Mouse (Mus musculus) urinary bladder, postnatal 36 days (tissue): ENCODE results near the gene Tpp1.
A peak's percentile ranks its signal among the peaks of the same experiment; 100 is the strongest.
"Not testable (repeated sequence)": the region's sequence is repeated elsewhere in the genome, so short reads cannot be mapped to it uniquely, and the experiment has no call there.

ENCODE experiments used
- DNase-seq, 2 experiments: peaks; one replicate each; pipeline ENCODE4 v3.0.0; 2022; ENCODE audit warnings: low spot score in 2 of 2, mixed read lengths in 1 of 2

Tpp1 gene

DNA sequence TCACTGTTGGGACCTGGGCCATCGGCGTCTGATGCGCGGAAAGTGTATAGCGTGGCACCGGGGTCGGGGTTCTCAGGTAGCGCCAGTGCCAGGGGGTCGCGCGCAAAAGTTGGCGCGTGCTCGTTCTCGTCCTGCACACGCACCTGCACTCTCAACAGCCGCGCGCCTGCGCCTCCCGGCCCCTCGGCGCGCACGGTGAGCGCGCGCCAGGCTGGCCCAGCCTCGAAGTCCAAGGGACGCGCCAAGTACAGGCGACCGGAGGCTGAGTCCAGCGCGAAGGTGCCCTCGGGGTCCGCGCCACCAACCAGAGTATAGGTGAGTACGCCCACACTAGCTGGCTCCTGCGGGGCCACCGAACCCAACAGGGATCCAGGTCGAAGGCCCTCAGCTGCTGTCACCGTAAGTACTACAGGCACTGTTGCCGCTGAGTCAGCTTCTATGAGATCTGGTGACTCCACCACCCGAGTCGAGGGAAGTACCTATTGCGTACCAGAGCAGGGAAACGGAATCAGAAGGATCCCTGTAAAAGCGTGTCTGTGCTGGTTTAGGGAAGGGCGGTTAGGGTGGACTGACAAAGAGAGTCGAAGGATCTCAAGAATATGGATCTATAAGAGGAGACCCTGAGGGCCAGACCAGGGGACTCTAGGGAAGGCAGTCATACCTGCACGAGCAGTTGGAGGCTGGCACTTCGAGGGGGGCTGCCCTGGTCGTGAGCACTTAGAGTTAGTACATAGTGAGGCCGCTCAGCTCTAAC, 10.7 kb upstream of the Tpp1 start:
- no peak for DNase-seq

DNA sequence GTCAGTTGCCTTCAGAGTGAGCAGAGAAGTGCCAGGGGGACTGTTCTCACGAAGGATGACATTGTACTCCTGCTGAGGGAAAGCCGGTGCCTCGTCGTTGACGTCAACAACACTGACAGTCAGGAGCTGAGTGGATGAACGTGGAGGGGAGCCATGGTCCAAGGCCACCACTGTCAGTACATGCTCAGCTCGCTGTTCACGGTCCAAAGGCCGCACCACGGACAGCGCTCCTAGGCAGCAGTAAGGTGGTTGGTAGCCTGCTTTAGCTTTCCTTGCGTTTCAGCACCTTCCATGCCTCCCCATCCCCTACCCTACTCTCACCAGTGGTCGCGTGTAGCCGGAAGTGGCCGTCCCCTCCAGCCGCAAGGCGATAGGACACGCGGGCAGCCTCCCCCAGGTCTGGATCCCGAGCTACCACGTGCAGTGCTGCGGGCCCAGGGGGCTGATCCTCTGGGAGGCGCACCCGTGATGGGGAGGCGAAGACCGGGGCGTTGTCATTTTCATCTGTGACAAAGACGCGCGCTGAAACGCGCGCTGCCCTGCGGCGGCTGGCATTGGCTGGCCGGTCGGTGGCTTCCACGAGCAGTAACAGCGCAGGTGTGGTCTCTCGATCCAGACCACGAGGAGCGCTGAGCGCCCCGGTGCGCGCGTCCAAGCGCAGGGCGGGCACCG, 9.9 kb upstream of the Tpp1 start:
- DNase-seq: no peak

DNA sequence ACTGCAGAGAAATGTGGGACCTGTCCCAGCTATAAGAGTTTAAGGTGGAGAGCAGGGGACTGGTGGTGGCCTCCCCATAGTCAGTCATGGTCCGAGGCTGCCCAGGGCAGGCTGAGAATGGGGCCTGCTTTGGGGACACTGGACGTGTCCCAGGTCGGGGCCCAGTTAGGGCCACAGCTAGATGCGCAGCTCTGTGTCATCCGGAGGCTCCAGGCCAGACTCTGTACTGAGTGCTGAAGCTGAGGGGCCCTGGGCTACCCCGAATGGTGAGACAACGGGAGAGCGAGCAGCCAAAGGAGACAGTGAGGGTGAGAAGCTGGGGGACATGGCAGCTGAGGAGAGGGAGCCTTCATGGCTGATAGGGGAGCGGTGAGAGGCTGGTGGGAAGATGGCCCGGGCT, 1.2 kb upstream of the Tpp1 start:
- DNase-seq: no peak

DNA sequence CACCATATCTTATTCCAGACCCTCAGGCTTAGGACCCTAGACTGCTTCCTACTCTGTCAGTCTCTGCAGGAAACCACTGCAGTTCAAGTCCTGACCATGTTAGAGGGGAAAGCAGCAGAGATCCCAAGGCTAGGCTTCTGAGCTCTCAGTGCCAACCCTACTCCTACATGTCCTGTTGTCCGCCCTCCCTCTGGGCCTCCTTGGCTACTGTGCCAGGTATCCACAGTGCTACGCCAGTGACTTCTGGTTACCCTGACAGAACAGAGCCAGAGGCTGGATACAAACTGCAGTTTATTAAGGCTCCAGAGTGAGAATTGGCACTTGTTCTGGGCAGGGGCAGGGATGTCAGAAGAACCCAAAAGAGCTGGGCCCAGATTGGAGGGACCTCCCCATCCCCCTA, 681 bp upstream of the Tpp1 start:
- no peak for DNase-seq

DNA sequence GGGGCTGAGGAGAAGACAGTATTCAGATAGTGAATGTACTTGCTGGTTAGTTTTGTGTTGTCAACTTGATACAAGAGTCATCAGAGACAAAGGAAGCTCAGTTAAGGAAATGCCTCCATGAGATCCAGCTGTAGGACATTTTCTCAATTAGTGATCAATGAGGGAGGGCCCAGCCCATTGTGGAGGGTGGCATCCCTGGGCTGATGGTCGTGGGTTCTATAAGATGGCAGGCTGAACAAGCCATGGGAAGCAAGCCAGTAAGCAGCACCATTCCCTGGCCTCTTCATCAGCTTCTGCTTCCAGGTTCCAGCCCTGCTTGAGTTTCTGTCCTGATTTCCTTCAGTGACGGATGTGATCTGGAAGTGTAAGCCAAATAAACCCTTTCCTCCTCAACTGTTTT, 4.3 kb downstream of the Tpp1 start:
- DNase-seq: no peak

DNA sequence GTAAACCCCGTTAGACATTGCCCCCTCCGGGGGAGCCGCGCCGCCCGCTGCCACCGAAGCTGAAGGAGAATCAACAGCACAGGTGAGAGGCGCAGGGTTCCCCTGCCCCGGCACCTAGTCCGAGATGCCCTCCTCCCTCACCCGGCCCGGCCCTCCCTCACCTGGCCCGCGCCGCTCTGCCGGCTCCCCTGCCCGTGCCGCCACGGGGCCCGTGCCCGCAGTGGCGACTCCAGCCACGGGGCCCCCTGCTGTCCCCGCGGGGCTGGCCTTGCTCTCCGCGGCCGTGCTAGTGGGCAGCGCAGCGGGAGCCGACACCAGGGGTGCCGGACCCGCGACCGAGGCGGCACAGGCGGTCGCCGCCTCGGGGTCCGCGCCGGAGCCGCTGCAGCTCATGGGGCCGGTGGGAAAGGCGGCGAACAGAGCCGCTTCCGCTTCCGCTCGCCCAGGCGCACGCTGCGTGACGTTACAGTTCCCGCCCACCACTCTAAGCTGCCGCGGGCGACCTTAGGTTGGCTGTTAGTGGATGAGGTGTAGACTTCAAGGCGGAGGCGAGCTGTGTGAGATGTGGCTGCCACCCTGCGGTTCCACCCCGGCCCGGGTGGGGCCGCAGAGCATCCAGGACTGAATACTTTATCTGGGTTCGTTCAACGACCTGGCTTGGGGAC, 8.0 kb downstream of the Tpp1 start, which contains the start of gene Taf10:
Gene Taf10, minus strand, starts transcription at position 436 of the 665 bp plus-strand sequence.
- DNase-seq: peak; percentile 72 to 85

DNA sequence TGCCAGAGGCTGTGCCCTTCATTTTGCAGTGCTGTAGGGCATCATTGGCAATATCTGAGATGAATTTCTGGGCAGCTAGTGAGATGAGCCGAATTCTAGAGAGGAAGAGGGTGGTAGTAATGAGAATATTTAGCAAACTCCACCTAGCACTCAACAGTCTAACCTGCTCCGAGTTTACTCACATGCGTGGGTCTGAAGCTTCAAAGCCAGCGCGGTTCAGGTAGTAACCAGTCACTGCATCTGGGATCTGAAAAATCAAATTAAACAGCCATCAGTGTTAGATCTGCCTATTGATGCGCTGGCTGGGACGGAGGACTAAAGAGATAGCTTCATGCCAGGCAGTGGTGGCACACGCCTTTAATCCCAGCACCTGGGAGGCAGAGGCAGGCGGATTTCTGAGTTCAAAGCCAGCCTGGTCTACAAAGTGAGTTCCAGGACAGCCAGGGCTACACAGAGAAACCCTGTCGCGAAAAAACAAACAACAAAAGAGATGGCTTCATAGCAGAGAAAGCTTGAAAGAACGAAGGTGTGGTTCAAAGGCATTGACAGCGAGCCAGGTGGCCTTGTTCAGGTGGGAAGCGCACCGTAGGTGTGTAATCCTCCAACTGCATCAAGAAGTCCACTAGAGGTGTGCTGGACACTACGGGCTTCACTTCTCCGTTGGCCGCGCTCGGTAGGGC, 8.6 kb downstream of the Tpp1 start:
- DNase-seq: not testable (repeated sequence)

DNA sequence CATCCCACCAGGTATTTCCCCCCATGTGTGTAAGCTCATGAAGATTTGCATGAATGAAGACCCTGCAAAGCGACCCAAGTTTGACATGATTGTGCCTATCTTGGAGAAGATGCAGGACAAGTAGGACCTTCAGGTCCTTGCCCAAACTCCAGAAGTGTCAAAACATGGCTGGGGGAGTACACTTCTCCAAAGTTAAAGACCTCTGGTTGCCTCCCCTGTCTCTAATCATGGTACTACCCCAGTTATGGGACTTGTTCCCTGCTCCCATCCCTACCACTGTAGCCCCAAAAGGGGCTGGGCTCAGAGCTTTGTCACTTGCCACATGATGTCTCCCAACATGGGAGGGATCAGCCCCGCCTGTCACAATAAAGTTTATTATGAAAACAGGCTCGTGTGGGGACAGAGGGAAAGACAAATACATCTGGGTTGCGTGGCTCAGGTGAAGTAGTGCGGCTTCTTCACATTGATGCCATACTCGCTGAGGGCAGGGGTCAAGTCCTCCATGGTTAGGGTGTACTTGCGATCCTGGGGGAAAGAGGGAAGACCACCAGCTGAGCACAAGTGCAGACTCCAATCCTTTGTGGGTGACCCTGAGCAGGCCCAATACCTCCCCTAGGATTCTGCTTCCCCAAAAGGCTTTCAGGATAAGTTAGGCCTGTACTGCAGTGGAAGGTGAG, 9.4 kb downstream of the Tpp1 start:
- not testable (repeated sequence) for DNase-seq

DNA sequence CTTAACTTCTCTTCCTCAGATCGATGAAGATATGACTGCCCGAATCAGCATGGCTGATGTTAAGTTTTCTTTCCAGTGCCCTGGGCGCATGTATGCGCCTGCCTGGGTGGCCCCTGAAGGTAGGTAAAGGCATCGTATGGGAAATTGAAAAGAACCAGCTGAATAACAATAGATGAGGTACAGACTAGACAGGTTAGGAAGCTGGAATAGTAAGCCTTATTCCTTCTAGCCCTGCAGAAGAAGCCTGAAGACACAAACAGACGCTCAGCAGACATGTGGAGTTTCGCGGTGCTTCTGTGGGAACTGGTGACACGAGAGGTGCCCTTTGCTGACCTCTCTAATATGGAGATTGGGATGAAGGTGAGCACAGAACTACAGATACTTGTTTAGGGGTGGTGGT, 10.1 kb downstream of the Tpp1 start:
- DNase-seq: no peak

DNA sequence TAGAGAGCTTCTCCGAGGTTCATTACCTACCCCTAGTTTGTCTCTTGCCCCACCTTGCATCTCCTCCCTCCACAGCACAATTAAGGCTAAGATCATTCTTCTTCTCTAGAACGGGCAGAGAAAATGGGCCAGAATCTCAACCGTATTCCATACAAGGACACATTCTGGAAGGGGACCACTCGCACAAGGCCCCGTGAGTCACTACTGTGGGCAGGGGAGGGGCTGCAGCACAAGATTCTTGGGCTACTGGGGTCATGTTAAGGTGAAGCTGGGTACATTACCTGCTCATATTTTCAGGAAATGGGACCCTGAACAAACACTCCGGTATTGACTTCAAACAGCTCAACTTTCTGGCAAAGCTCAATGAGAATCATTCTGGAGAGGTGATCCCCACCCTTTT, 11.2 kb downstream of the Tpp1 start:
- no peak for DNase-seq

DNA sequence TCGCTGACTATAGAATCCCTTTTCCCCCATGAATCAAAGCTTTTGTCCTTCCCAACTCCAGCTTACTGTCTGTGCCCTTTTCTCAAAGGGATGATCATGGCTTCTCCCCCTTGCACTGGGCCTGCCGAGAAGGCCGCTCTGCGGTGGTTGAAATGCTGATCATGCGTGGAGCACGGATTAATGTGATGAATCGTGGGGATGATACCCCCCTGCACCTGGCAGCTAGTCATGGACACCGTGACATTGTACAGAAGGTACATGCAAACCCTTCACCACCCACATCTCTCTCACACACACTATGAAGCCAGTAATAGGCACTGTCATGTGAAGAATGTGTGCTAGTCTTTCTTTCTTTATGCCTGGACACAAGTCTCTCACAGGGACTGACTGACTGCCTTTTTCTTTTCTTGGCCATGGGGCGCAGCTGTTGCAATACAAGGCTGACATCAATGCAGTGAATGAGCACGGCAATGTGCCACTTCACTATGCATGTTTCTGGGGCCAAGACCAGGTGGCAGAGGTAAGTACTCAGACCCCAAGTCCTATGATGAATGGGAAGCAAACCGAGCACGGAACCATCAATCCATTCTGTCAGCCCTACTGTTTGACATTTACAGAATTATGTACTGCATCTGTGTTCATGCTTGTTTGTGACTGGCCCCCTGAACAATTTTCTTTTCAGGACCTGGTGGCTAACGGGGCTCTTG, 11.8 kb downstream of the Tpp1 start:
- no peak for DNase-seq

DNA sequence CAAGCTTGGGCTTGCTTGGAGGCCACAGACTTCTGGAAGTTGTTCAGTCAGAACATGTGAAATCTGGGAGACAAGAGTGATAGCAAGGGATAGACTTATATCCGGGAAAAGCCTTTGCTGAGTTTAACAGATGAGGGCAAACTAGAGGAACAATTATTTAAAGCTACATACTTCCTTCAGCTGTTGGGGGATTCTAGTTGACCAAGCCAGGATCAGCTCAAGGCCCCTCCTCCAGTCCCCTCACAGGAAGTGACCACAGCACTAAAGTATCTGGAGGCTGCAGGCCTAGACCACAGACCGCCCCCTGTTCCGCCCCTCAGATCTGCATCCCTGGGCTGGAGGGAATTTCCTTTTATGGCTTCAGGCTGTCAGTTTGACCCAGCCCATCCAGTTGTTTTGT, 13.1 kb downstream of the Tpp1 start:
- peak in 1 of 2 experiments; percentile 66 for DNase-seq

DNA sequence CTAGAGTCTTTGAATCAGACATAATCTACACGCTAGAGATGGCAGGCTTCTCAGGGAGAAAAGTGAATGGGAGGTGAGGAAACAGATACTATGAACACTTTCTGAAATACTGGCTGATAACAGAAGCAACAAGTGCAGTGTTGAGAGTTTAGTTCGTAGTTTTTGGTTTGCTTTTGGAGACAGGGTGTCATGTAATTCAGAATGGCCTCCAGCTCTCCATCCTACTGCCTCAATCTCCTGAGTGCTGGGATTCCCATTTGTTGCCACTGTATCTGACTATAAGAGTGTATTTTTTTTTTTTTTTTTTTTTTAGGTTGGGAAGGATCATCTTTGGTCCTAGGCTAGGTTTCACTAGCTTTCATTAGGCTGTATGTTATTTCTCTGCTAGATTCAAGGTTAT, 13.7 kb downstream of the Tpp1 start:
- no peak for DNase-seq

DNA sequence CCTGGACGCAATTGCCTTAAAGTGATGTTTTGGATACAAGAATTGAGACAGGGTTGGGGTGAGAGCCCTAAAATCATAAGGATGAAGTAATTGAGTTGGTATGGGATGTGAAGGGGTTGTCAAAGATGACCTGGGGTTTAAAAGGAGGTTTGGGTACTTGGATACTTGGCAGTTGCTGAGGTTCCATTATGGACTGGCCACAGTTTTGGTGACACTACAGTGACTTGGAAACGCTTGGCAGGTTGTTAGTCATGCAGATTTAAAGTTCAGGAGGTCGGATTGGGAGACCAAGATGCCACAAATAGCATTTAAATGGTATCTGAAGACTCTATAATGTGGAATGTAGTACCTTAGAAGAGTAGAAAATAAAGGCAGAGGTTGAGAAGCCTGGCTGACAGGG, 14.4 kb downstream of the Tpp1 start:
- no peak for DNase-seq

DNA sequence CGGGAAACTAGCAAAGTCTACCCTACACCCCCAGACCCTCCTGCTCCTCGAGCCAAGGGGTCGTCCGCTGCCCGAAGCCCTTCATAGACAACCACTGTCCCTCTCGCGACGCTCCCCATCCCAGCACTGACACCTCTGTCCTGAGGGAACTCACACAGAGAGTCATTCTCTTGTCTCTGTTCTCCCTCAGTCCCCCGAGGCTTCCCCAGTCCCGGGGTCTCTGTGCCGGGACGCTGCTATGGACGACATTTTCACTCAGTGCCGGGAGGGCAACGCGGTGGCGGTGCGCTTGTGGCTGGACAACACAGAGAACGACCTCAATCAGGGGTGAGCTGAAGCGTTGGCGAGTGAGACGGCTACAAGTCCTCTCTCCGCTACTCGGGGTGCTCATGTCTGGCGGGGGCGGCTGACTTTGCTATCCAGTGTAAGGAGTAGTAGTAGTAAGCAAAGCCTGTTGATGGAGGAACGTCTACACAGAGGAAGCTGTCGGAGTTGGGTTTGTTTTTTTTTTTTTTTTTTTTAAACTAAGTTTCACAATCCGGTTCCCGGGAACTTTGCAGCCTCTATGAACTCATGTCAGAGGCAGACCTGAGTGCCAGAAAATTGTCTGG, 15.0 kb downstream of the Tpp1 start, which contains the start of gene Rrp8:
Gene Rrp8, minus strand, starts transcription at position 475 of the 611 bp plus-strand sequence.
- DNase-seq: peak; percentile 39 to 44

DNA sequence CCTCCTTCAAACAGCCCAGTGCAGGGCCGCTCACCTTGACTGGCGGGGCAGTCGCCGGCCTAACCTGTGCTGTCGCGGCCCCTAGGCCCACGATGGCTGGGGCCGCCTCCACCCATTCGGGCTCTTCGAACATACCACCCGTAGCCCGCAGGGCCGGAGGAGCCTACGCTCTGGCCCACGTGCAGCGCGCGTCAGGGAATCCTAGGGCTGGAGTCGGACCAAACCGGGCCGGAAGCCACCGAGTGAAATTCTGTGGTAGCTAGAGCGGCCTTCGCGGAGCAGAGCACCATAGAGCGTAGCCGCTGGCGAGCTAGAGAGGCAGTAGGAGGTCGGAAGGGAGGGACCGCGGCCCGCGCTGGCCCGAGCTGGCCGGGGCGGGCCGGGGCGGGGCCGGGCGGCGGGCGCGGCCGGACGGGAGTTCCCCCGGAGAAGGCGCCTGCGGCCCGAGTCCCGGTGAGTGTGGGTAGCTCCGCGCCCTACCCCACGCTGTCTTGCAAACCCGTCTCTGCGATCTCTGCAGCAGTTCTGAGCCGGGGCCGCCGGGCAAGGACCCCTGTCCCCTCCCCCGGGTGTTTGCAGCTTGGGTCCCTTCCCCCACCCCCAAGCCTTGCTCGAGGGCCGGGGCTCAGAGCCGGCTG, 15.7 kb downstream of the Tpp1 start, which contains the start of gene Ilk:
Gene Ilk, plus strand, starts transcription at position 329 of the 638 bp plus-strand sequence.
- DNase-seq: peak; percentile 85 to 94

DNA sequence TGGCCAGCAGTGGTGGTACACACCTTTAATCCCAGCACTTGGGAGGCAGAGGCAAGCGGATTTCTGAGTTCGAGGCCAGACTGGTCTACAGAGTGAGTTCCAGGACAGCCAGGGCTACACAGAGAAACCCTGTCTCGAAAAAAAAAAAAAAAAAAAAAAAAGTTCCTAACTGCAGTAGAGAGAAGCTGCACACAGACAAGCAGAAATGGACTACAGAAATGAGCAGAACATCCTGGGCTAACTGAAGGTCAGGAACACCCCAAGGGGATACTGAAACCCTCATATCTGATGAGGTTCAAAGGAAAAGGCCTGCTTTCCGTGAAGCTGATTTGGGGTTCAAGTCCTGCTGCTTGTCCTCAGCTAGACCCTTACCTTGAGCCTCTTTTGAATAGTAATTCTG, 16.6 kb downstream of the Tpp1 start:
- not testable (repeated sequence) for DNase-seq

DNA sequence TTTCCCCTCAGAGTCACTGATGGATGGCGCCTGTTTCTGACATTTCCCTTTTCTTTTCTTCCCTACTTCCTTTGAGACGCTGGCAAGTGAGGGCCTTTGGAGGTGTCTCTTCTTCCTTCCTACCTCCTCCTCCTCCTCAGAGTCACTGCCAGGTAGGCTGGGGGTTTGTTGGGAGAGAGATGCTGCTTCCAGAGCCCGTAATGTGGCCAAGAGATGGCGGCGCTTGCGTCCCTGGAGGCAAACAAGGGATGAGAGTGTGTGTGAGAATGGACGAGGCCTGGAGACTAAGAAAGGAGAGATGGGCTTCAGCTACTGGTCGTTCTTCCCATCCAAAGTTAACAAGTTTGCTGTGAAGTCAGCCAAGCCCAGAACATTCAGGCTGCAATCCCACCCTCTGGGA, 17.2 kb downstream of the Tpp1 start:
- no peak for DNase-seq

DNA sequence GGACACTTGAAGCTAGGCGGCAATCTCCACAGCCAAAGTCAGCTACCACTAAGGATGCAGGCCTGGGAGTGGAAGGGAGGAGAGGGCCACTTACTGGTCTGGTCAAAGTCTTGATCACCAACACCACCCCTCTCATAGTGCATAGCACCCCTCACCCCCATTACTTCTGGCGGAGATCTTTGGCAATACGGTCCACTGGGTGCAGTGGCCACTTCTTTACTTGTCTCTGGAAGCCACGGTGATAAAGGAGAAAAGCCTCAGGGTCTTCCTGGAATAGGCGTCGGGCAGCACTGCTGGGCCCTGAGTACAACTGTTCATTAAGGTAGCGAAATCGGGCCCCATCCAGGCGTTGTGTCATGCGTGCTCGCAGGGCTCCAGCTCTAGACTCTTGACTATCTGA, 18.2 kb downstream of the Tpp1 start:
- no peak for DNase-seq
